Mouse (Mus musculus) midbrain, embryonic 13.5 days (tissue): ENCODE results near the gene Ckap2. TPM values are rescaled to one million over a fixed set of nuclear protein-coding genes. Genes with fewer than 3 reads are reported as not detected.

Experiments
- ATAC-seq: fragments of 200-750 bp; cut with Nextera tagmentation; 2 replicates; pipeline ENCODE4 v1.8.0; 2017; ENCODE audit warnings: mild to moderate bottlenecking, moderate TSS enrichment, moderate library complexity
- H3K27ac ChIP-seq: fragments of 300-500 bp; sonication (generic); 2 replicates; pipeline ENCODE4 v1.5.1; 2015; ENCODE audit warnings: inconsistent platforms, mild to moderate bottlenecking, moderate library complexity
- H3K27me3 ChIP-seq: fragments of 300-500 bp; sonication (generic); 2 replicates; pipeline ENCODE4 v1.6.1; 2015; ENCODE audit warnings: mild to moderate bottlenecking, inconsistent platforms
- H3K36me3 ChIP-seq: fragments of 300-500 bp; sonication (generic); 2 replicates; pipeline ENCODE4 v1.6.1; 2015; ENCODE audit warnings: mild to moderate bottlenecking, inconsistent platforms
- H3K4me1 ChIP-seq: fragments of 300-500 bp; sonication (generic); replicated peaks from 2 replicates; pipeline ENCODE4 v1.6.1; 2015; ENCODE audit warnings: inconsistent platforms
- H3K4me2 ChIP-seq: fragments of 300-500 bp; sonication (generic); replicated peaks from 2 replicates; pipeline ENCODE4 v1.6.1; 2015; ENCODE audit warnings: moderate library complexity, mild to moderate bottlenecking, inconsistent platforms
- H3K4me3 ChIP-seq: fragments of 300-500 bp; sonication (generic); replicated peaks from 2 replicates; pipeline ENCODE4 v1.5.1; 2015; ENCODE audit warnings: mild to moderate bottlenecking, inconsistent platforms
- H3K9ac ChIP-seq: fragments of 300-500 bp; sonication (generic); replicated peaks from 2 replicates; pipeline ENCODE4 v1.6.1; 2015; ENCODE audit warnings: mild to moderate bottlenecking, inconsistent platforms
- H3K9me3 ChIP-seq: fragments of 300-500 bp; sonication (generic); 2 replicates; pipeline ENCODE4 v1.6.1; 2016; ENCODE audit warnings: mild to moderate bottlenecking, inconsistent platforms
- WGBS: fragments of 180-500 bp; shearing (Covaris S2); methylation state at CpG from one replicate; pipeline ENCODE4 v1.1.7; 2015; 5-methylcytosine and 5-hydroxymethylcytosine counted together
- polyA plus RNA-seq: library from polyadenylated mRNA; unstranded; fragments of >200 nt; fragmentation: Nextera tagmentation; extraction: Ambion mirVana; gene quantifications from 2 replicates; pipeline ENCODE4 v1.2.1, GENCODE M21; 2015

The Ckap2 gene
- polyA plus RNA-seq = 26.8 and 27.5 TPM in 2 replicates

GRCm38 (mm10) chr8:22185431-22186397 is at the start of gene Ckap2:
Gene Ckap2 (minus strand): TSS chr8:22185819.
- H3K27me3 ChIP-seq = no peaks in the 10 kb centered on the region
- peak within 1 kb of the TSS; percentile 81 for H3K27ac ChIP-seq
- no peaks in the 10 kb centered on the region for H3K36me3 ChIP-seq
- H3K4me3 ChIP-seq = peak within 1 kb of the TSS; percentile 62
- H3K9me3 ChIP-seq = no peaks in the 10 kb centered on the region
- H3K4me2 ChIP-seq = peak within 1 kb of the TSS; percentile 73
- peak within 1 kb of the TSS; percentile 66 for H3K9ac ChIP-seq
- peak; percentile 97 for ATAC-seq
- WGBS = 2% methylated on average over 63 of the region's 63 CpGs
- peaks cover 13% of the 10 kb centered on the region for H3K4me1 ChIP-seq

- no peak overlapping the region for H3K27ac ChIP-seq
- 27% methylated on average over 7 of the region's 7 CpGs for WGBS
- peaks cover 3% of the 10 kb centered on the region; the same call in 1 of the 2 replicates for H3K36me3 ChIP-seq
- no peaks in the 10 kb centered on the region for H3K9me3 ChIP-seq
- H3K4me1 ChIP-seq = peaks cover 15% of the 10 kb centered on the region
- H3K4me3 ChIP-seq = no peak overlapping the region
- peaks cover 26% of the 10 kb centered on the region for H3K27me3 ChIP-seq
- ATAC-seq = no peak
- H3K9ac ChIP-seq = no peak overlapping the region
- no peak overlapping the region for H3K4me2 ChIP-seq
These were observed 43.0 kb upstream of the Ckap2 start for GRCm38 (mm10) chr8:22228621-22229020.

- H3K4me2 ChIP-seq = peak within 1 kb of the TSS; percentile 92
- H3K9me3 ChIP-seq = no peaks in the 10 kb centered on the region
- peak; percentile 86 for ATAC-seq
- WGBS = under 1% methylated on average over 39 of the region's 39 CpGs
- peaks cover 15% of the 10 kb centered on the region for H3K36me3 ChIP-seq
- no peak within 1 kb of the TSS for H3K27ac ChIP-seq
- H3K4me1 ChIP-seq = peaks cover 15% of the 10 kb centered on the region
- peak within 1 kb of the TSS; percentile 61 for H3K9ac ChIP-seq
- H3K4me3 ChIP-seq = peak within 1 kb of the TSS; percentile 51
- peaks cover 26% of the 10 kb centered on the region for H3K27me3 ChIP-seq
These were observed 41.6 kb upstream of the Ckap2 start, which contains the start of gene Thsd1 for GRCm38 (mm10) chr8:22227061-22227877. Gene Thsd1 (plus strand): TSS chr8:22227313.

- 66% methylated on average over 8 of the region's 8 CpGs for WGBS
- H3K9me3 ChIP-seq = no peaks in the 10 kb centered on the region
- no peak overlapping the region for H3K9ac ChIP-seq
- peaks cover 15% of the 10 kb centered on the region for H3K4me1 ChIP-seq
- peaks cover 23% of the 10 kb centered on the region for H3K36me3 ChIP-seq
- no peak overlapping the region for H3K4me3 ChIP-seq
- H3K27me3 ChIP-seq = peaks cover 26% of the 10 kb centered on the region
- ATAC-seq = no peak
- no peak overlapping the region for H3K4me2 ChIP-seq
- no peak overlapping the region for H3K27ac ChIP-seq
These were observed 40.7 kb upstream of the Ckap2 start for GRCm38 (mm10) chr8:22226361-22226760.

GRCm38 (mm10) chr8:22214826-22215225 is 29.2 kb upstream of the Ckap2 start:
- Histone ChIP-seq H3K27ac (no peak overlapping the region), H3K4me3 (no peak overlapping the region), H3K27me3 (no peaks in the 10 kb centered on the region), H3K4me2 (no peak overlapping the region), H3K9me3 (no peaks in the 10 kb centered on the region), H3K9ac (no peak overlapping the region), H3K4me1 (no peaks in the 10 kb centered on the region), H3K36me3 (peaks cover 73% of the 10 kb centered on the region)
- no peak for ATAC-seq
- 98% methylated on average over 10 of the region's 10 CpGs for WGBS

- no peak overlapping the region for H3K27ac ChIP-seq
- no peak overlapping the region for H3K9ac ChIP-seq
- no peak overlapping the region for H3K4me3 ChIP-seq
- ATAC-seq = no peak
- peaks cover 58% of the 10 kb centered on the region for H3K36me3 ChIP-seq
- H3K4me1 ChIP-seq = no peaks in the 10 kb centered on the region
- WGBS = 62% methylated on average over 5 of the region's 5 CpGs
- H3K9me3 ChIP-seq = no peaks in the 10 kb centered on the region
- H3K4me2 ChIP-seq = no peak overlapping the region
- no peaks in the 10 kb centered on the region for H3K27me3 ChIP-seq
These were observed 23.4 kb upstream of the Ckap2 start for GRCm38 (mm10) chr8:22209012-22209411.

GRCm38 (mm10) chr8:22207535-22207934 is 21.9 kb upstream of the Ckap2 start:
- no peaks in the 10 kb centered on the region for H3K4me1 ChIP-seq
- 88% methylated on average over 4 of the region's 4 CpGs for WGBS
- no peak for ATAC-seq
- no peaks in the 10 kb centered on the region for H3K9me3 ChIP-seq
- peaks cover 51% of the 10 kb centered on the region for H3K36me3 ChIP-seq
- no peak overlapping the region for H3K9ac ChIP-seq
- no peak overlapping the region for H3K27ac ChIP-seq
- no peak overlapping the region for H3K4me3 ChIP-seq
- H3K4me2 ChIP-seq = no peak overlapping the region
- no peaks in the 10 kb centered on the region for H3K27me3 ChIP-seq

- no peaks in the 10 kb centered on the region for H3K27me3 ChIP-seq
- H3K9me3 ChIP-seq = peaks cover 5% of the 10 kb centered on the region; the same call in 1 of the 2 replicates
- WGBS = 99% methylated on average over 8 of the region's 8 CpGs
- H3K36me3 ChIP-seq = peaks cover 35% of the 10 kb centered on the region
- no peak overlapping the region for H3K9ac ChIP-seq
- no peak overlapping the region for H3K4me3 ChIP-seq
- H3K4me1 ChIP-seq = peaks cover 4% of the 10 kb centered on the region
- H3K27ac ChIP-seq = no peak overlapping the region
- no peak for ATAC-seq
- no peak overlapping the region for H3K4me2 ChIP-seq
These were observed 13.9 kb upstream of the Ckap2 start for GRCm38 (mm10) chr8:22199481-22199880.

- no peak for ATAC-seq
- peaks cover 31% of the 10 kb centered on the region for H3K36me3 ChIP-seq
- peaks cover 5% of the 10 kb centered on the region; the same call in 1 of the 2 replicates for H3K9me3 ChIP-seq
- no peaks in the 10 kb centered on the region for H3K27me3 ChIP-seq
- 91% methylated on average over 6 of the region's 6 CpGs for WGBS
- H3K4me1 ChIP-seq = peaks cover 15% of the 10 kb centered on the region
- H3K27ac ChIP-seq = no peak overlapping the region
- no peak overlapping the region for H3K4me3 ChIP-seq
- H3K9ac ChIP-seq = no peak overlapping the region
- no peak overlapping the region for H3K4me2 ChIP-seq
These were observed 12.3 kb upstream of the Ckap2 start for GRCm38 (mm10) chr8:22197914-22198313.

GRCm38 (mm10) chr8:22193432-22194010 is 7.9 kb upstream of the Ckap2 start:
- 14% methylated on average over 12 of the region's 12 CpGs for WGBS
- H3K9ac ChIP-seq = peak overlapping the region; percentile 83
- peak overlapping the region; percentile 60 for H3K4me3 ChIP-seq
- H3K27me3 ChIP-seq = no peaks in the 10 kb centered on the region
- peak overlapping the region; percentile 75 for H3K4me2 ChIP-seq
- peak overlapping the region; percentile 96 for H3K27ac ChIP-seq
- H3K9me3 ChIP-seq = no peaks in the 10 kb centered on the region
- no peak for ATAC-seq
- H3K36me3 ChIP-seq = 0 out of 2 replicates have a peak, but pooled peaks cover 3% of the 10 kb centered on the region
- peaks cover 15% of the 10 kb centered on the region for H3K4me1 ChIP-seq

GRCm38 (mm10) chr8:22192660-22193431 is 7.2 kb upstream of the Ckap2 start, which contains the start of gene Vps36:
Gene Vps36 (plus strand): TSS chr8:22192809.
- peak within 1 kb of the TSS; percentile 96 for H3K27ac ChIP-seq
- ATAC-seq = peak; percentile 97
- peak within 1 kb of the TSS; percentile 60 for H3K4me3 ChIP-seq
- H3K4me1 ChIP-seq = peaks cover 15% of the 10 kb centered on the region
- H3K36me3 ChIP-seq = 0 out of 2 replicates have a peak, but pooled peaks cover 1% of the 10 kb centered on the region
- whole genome bisulfite sequencing = under 1% methylated on average over 73 of the region's 73 CpGs
- no peaks in the 10 kb centered on the region for H3K9me3 ChIP-seq
- H3K9ac ChIP-seq = peak within 1 kb of the TSS; percentile 83
- no peaks in the 10 kb centered on the region for H3K27me3 ChIP-seq
- peak within 1 kb of the TSS; percentile 75 for H3K4me2 ChIP-seq
